In the genomic region with DNA sequence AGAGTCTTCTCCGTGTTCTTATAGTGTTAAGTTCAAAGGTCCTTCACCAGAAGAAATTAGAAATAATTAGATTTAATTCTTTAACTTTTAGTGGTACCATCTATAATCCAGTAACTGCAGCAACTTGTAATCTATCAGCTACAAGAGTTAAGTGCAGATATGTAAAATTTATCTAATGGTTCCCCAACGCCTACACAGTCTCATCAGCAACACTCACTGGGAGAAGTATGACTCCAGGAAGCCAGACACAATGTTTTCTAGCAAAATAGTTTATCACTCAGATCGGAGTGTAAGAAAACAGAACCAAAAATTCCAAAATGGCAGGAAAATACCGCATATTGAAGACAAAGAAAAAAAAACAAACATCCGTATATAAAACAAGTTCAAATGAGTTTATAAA, we compare ENCODE assay signal across 28 mouse cellular contexts.
"Had no signal": no experiment of that assay in that cellular context is flagged by ENCODE, and none has a peak within 500 bp of the region (broad histone marks: within the 10 kb centered on the region; RNA-seq: fewer than 3 reads in every experiment).

No protein-coding gene starts in this region.

- H3K4me1 ChIP-seq: limb, embryonic 10.5 days; limb, embryonic 12.5 days; limb, embryonic 13.5 days; limb, embryonic 15.5 days; lung, embryonic 15.5 days; midbrain, embryonic 10.5 days; midbrain, embryonic 12.5 days; midbrain, embryonic 13.5 days; midbrain, embryonic 15.5 days; neural tube, embryonic 12.5 days had no signal

- H3K9me3 ChIP-seq: limb, embryonic 10.5 days; limb, embryonic 12.5 days; limb, embryonic 13.5 days; limb, embryonic 15.5 days; liver, embryonic 12.5 days; liver, embryonic 13.5 days; liver, embryonic 15.5 days; lung, embryonic 15.5 days; megakaryocyte, embryonic 14.5 days; midbrain, embryonic 10.5 days; midbrain, embryonic 12.5 days; midbrain, embryonic 13.5 days; midbrain, embryonic 15.5 days; neural tube, embryonic 12.5 days had no signal

- DNase-seq: left cerebral cortex, postnatal 4 days; liver; liver, embryonic 13.5 days; liver, postnatal 0 days; lung, adult 18-20 months; lung, adult 2 months; lung, embryonic 14.5 days; lung, postnatal 10 days; lung, postnatal 14 days; lung, postnatal 36 days; lung, postnatal 4 days; midbrain, embryonic 14.5 days had no signal

- H3K27ac ChIP-seq: limb, embryonic 10.5 days; limb, embryonic 12.5 days; limb, embryonic 13.5 days; limb, embryonic 15.5 days; liver, embryonic 12.5 days; liver, embryonic 13.5 days; liver, embryonic 14.5 days; liver, embryonic 15.5 days; lung, embryonic 15.5 days; macrophage; midbrain, embryonic 10.5 days; midbrain, embryonic 12.5 days; midbrain, embryonic 13.5 days; midbrain, embryonic 15.5 days; neural tube, embryonic 12.5 days had no signal

- H3K4me3 ChIP-seq: limb, embryonic 10.5 days; limb, embryonic 12.5 days; limb, embryonic 13.5 days; limb, embryonic 15.5 days; liver, embryonic 12.5 days; liver, embryonic 13.5 days; liver, embryonic 15.5 days; lung, embryonic 15.5 days; megakaryocyte, embryonic 14.5 days; midbrain, embryonic 10.5 days; midbrain, embryonic 12.5 days; midbrain, embryonic 13.5 days; midbrain, embryonic 15.5 days; myocyte; neural tube, embryonic 12.5 days had no signal

- H3K36me3 ChIP-seq: midbrain, embryonic 10.5 days; midbrain, embryonic 13.5 days; midbrain, embryonic 15.5 days had no signal

- H3K27me3 ChIP-seq: limb, embryonic 12.5 days; limb, embryonic 13.5 days; limb, embryonic 15.5 days; liver, embryonic 12.5 days; liver, embryonic 13.5 days; liver, embryonic 15.5 days; lung, embryonic 15.5 days; megakaryocyte, embryonic 14.5 days; midbrain, embryonic 12.5 days; midbrain, embryonic 13.5 days; midbrain, embryonic 15.5 days; neural tube, embryonic 12.5 days had no signal

- H3K9ac ChIP-seq: limb, embryonic 12.5 days; limb, embryonic 13.5 days; limb, embryonic 15.5 days; liver, embryonic 12.5 days; liver, embryonic 13.5 days; liver, embryonic 14.5 days; liver, embryonic 15.5 days; liver, postnatal 0 days; lung, embryonic 14.5 days; lung, embryonic 15.5 days; midbrain, embryonic 12.5 days; midbrain, embryonic 13.5 days; midbrain, embryonic 15.5 days; neural tube, embryonic 12.5 days had no signal
